Mouse (Mus musculus): ENCODE results near the gene Nostrin.

DNA sequence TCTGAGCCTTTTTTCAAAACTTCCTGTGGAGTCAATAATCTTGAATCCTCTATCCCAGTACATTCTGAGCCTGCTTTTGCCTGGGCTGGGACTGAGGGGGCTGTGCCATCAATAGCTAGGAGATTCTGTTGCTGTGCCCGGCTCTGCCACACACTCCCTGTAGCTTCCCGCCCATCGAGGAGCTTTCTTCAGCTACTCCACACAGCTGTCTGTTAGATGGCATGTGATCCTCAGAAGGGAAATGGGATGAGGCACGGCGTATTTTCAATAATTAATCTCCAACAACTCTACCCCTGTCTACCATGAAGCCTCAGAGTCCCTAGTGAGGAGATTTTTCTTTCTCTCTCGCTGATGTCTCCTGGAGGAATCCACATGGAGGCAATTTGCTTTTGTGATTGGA lies 93.0 kb downstream of the Nostrin start:
- no peak for TF ChIP-seq POLR2A (IDR thresholded peaks at IDR 0.05; ENCODE audit: insufficient read depth, low read length)
- TF ChIP-seq CTCF (IDR thresholded peaks at IDR 0.05; ENCODE audit: low read depth, low read length), result no peak
